Mouse (Mus musculus) liver, postnatal 0 days (tissue): ENCODE data around the gene Slc35d1. TPM values are rescaled to one million over a fixed set of nuclear protein-coding genes. Genes with fewer than 3 reads are reported as not detected.

Source experiments
- ATAC-seq: fragments of 200-750 bp; cut with Nextera tagmentation; 2 replicates; pipeline ENCODE4 v1.8.0; 2017; ENCODE audit warnings: mild to moderate bottlenecking, moderate library complexity
- DNase-seq: peaks from one replicate; pipeline ENCODE4 v3.0.0-alpha.2; 2016
- H3K27ac ChIP-seq: fragments of 300-500 bp; sonication (generic); 2 replicates; pipeline ENCODE4 v1.5.1; 2014; ENCODE audit warnings: antibody characterized with exemption, moderate library complexity, mild to moderate bottlenecking, low read depth
- H3K27me3 ChIP-seq: fragments of 300-500 bp; sonication (generic); 2 replicates; pipeline ENCODE4 v1.6.1; 2014; ENCODE audit warnings: low read length, control low read depth, mixed read lengths; ENCODE audit not compliant: insufficient read depth
- H3K36me3 ChIP-seq: fragments of 300-500 bp; sonication (generic); replicated peaks from 2 replicates; pipeline ENCODE4 v1.6.1; 2014; ENCODE audit warnings: mild to moderate bottlenecking, control low read depth, low read length, moderate library complexity, mixed read lengths; ENCODE audit not compliant: insufficient read depth
- H3K4me1 ChIP-seq: fragments of 300-500 bp; sonication (generic); 2 replicates; pipeline ENCODE4 v1.6.1; 2014; ENCODE audit warnings: antibody characterized with exemption, mild to moderate bottlenecking, control low read depth; ENCODE audit not compliant: insufficient read depth
- H3K4me2 ChIP-seq: fragments of 300-500 bp; sonication (generic); 2 replicates; pipeline ENCODE4 v1.6.1; 2014; ENCODE audit warnings: low read depth, mild to moderate bottlenecking, low read length, moderate library complexity, mixed read lengths
- H3K4me3 ChIP-seq: fragments of 300-500 bp; sonication (generic); 2 replicates; pipeline ENCODE4 v1.5.1; 2014; ENCODE audit warnings: low read depth, low read length
- H3K9ac ChIP-seq: fragments of 300-500 bp; sonication (generic); replicated peaks from 2 replicates; pipeline ENCODE4 v1.6.1; 2014; ENCODE audit warnings: mild to moderate bottlenecking, moderate library complexity
- H3K9me3 ChIP-seq: fragments of 300-500 bp; sonication (generic); 2 replicates; pipeline ENCODE4 v1.6.1; 2016; ENCODE audit warnings: mild to moderate bottlenecking, control low read depth, low read length, mixed read lengths
- CTCF ChIP-seq: sonication (generic); IDR thresholded peaks from 2 replicates; pipeline ENCODE4 v1.5.1; 2016; ENCODE audit warnings: antibody characterized with exemption, low read depth
- EP300 ChIP-seq: IDR thresholded peaks from 2 replicates; pipeline ENCODE4 v1.6.1; 2016; ENCODE audit warnings: antibody characterized with exemption, low read depth, mild to moderate bottlenecking
- WGBS: fragments of 180-500 bp; shearing (Covaris S2); extraction: QIAGEN DNeasy Blood & Tissue Kit; methylation state at CpG from one replicate; pipeline ENCODE4 v1.1.7; 2014; ENCODE audit not compliant: insufficient replicate concordance; 5-methylcytosine and 5-hydroxymethylcytosine counted together
- polyA plus RNA-seq: library from polyadenylated mRNA; unstranded; fragments of >200 nt; fragmentation: Nextera tagmentation; extraction: Ambion mirVana; gene quantifications from 2 replicates; pipeline ENCODE4 v1.2.1, GENCODE M21; 2015

Slc35d1 gene
- polyA plus RNA-seq, 1 experiment from 2014 or later: 10.0 TPM

DNA sequence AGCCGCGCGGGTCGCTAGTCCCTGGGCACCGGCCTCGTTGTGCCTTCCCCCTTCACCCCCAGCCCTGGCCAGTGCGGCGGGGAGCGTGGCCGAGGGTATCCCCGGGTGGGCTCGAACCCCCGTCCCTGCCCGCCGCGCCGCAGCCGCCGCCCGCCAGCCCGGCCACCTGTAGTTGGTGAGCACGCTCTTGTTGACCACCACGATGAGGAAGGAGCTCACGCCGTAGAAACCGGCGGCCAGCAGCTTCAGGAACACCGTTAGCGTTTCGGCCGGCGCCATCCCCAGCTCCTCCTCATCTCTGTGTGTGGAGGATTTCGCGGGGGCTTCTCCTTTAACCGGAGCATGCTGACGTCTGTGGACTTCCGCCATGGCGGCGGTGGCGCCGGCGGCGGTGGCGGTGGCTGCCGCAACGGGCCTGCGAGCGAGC, 453 bp downstream of the Slc35d1 start:
- no peak for TF ChIP-seq EP300
- TF ChIP-seq CTCF: no peak
- Histone ChIP-seq H3K4me2 (peak overlapping the region; percentile 87), H3K9ac (peak overlapping the region; percentile 98), H3K4me3 (peak overlapping the region; percentile 97), H3K27ac (peak overlapping the region; percentile 98), H3K9me3 (no peaks in the 10 kb centered on the region), H3K27me3 (no peaks in the 10 kb centered on the region), H3K4me1 (peaks cover 13% of the 10 kb centered on the region), H3K36me3 (0 out of 2 replicates have a peak, but pooled peaks cover 9% of the 10 kb centered on the region)
- ATAC-seq: peak; percentile 66
- DNase-seq: peak; percentile 70
- 1% methylated on average over 48 of the region's 48 CpGs for WGBS

DNA sequence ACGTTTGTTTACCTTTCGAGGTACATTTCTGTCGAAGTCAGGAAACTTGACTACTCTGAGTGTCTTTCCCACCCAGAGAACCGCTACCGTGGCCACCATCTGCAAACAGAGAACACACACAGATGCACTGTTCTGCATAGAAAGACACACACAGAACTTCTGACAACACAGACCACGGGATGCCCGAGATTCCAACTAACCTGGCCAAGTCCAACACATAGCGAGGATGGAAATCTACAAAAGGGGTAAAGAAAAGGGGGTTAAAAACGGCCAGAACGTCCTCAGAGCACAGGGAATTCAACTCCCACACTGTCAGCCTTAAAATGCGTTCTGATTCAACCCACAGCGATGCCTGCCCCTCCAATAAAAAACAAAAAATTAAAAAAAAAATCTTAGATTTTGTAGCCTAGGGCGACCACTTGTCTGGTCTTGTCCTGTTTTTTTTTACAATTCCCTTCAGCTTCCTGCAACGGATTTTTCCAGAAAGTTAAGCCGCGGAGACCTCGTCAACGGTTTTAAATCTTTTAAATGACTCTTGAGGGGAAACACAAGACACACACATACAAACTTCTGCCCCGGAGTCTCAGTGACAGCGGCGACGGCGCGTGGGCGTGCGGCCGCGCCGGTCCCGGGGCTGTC, 986 bp downstream of the Slc35d1 start:
- Histone ChIP-seq H3K36me3 (peaks cover 12% of the 10 kb centered on the region), H3K27me3 (no peaks in the 10 kb centered on the region), H3K9ac (peak overlapping the region; percentile 98), H3K4me3 (peak overlapping the region; percentile 97), H3K27ac (peak overlapping the region; percentile 98), H3K4me1 (peaks cover 13% of the 10 kb centered on the region), H3K9me3 (no peaks in the 10 kb centered on the region), H3K4me2 (peak overlapping the region; percentile 87)
- 7% methylated on average over 30 of the region's 30 CpGs for WGBS
- no peak for ATAC-seq
- DNase-seq: no peak
- TF ChIP-seq CTCF: no peak
- no peak for TF ChIP-seq EP300

DNA sequence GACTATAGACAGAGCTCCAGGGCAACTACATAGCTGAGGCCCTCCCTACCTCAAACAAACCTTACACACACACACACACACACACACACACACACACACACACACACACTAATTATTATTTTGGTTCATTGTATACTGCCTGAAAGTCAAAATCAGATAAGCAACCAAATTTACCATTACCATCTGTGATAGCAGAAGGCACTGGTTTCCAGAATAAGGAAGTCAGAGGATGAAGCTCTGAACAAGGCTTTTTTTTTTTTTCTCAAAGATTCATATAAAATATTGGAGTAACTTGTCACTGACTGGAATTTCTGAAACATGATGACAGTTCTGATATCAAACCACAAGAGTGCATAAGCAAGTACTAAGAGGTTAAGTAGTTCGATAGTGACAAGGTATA, 6.4 kb downstream of the Slc35d1 start:
- Histone ChIP-seq H3K36me3 (peaks cover 35% of the 10 kb centered on the region), H3K9ac (no peak overlapping the region), H3K4me3 (no peak overlapping the region), H3K4me2 (no peak overlapping the region), H3K9me3 (no peaks in the 10 kb centered on the region), H3K27ac (no peak overlapping the region), H3K27me3 (no peaks in the 10 kb centered on the region), H3K4me1 (peaks cover 3% of the 10 kb centered on the region)
- WGBS: 70% methylated on average over 1 of the region's 1 CpGs
- ATAC-seq (no peak), DNase-seq (no peak)
- TF ChIP-seq CTCF: no peak
- TF ChIP-seq EP300: no peak

DNA sequence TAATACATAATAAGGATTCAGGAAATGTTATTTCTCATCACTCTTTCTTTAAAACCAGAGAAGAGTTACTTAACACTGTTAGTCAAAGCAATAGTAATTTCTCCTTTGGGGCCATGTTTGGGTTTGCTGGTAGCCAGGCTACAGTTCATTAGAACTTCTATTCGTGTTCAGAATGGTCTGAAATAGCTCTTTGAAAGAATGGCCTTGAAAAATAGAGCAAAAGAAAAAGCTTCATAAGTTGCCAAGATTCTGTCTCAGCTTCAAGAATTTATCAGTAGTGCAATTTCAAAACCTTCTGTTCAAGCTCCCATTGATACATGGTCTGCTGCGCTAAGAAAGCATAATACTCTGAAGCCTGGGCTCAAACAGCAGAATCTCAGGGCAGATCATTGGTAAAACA, 11.3 kb downstream of the Slc35d1 start:
- Histone ChIP-seq H3K27ac (no peak overlapping the region), H3K36me3 (peaks cover 38% of the 10 kb centered on the region), H3K4me2 (no peak overlapping the region), H3K4me3 (no peak overlapping the region), H3K27me3 (no peaks in the 10 kb centered on the region), H3K9me3 (no peaks in the 10 kb centered on the region), H3K4me1 (no peaks in the 10 kb centered on the region), H3K9ac (no peak overlapping the region)
- no peak for DNase-seq
- WGBS: 83% methylated on average over 2 of the region's 2 CpGs
- ATAC-seq: no peak
- TF ChIP-seq CTCF: no peak
- no peak for TF ChIP-seq EP300

DNA sequence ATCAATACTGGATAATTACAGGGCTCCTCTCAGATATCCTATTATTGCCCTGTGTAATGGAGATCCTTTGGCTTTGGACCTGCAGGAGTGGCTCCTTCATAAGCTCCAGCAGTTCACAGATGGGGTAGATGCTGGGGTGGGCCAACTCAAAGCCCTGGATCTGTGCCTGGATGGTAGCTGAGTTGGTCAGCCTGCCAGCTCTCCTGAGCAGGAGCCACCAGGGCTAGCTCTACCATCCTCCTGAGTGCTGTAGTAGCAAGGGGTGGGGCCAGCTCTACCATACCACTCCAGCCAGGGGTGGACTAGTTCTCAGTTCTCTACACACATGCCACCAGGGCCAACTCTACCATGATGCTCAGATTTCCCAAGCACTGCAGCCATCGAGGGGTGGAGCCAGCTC, 14.9 kb downstream of the Slc35d1 start:
- no peak overlapping the region for H3K27ac ChIP-seq
- no peaks in the 10 kb centered on the region for H3K9me3 ChIP-seq
- no peak for DNase-seq
- 81% methylated on average over 1 of the region's 1 CpGs for WGBS
- no peak overlapping the region for H3K4me3 ChIP-seq
- H3K36me3 ChIP-seq: peaks cover 33% of the 10 kb centered on the region
- H3K4me1 ChIP-seq: no peaks in the 10 kb centered on the region
- no peak overlapping the region for H3K4me2 ChIP-seq
- no peak overlapping the region for H3K9ac ChIP-seq
- H3K27me3 ChIP-seq: no peaks in the 10 kb centered on the region
- TF ChIP-seq EP300 (no peak), CTCF (no peak)
- ATAC-seq: no peak

DNA sequence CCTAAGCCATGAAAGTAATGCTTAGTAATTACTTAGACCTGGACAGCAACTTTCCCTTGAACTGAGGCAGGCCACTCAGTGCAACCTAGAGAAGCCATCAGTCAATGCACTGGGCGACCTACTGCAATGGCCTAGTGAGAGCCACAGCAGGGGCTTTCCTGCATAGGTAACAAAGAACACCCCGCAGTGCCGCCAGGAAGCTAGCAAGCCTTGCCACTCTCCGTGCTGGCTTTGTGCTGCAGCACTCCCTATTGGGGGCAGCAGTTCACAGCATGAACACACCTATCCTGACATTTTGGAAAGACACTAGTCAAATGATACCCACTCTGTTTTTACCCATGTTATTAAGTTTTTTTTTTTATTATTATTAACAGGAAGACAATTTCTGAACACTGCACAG, 15.9 kb downstream of the Slc35d1 start:
- Histone ChIP-seq H3K4me3 (no peak overlapping the region), H3K27ac (no peak overlapping the region), H3K9me3 (no peaks in the 10 kb centered on the region), H3K36me3 (peaks cover 33% of the 10 kb centered on the region; the same call in 1 of the 2 replicates), H3K4me2 (no peak overlapping the region), H3K4me1 (no peaks in the 10 kb centered on the region), H3K27me3 (no peaks in the 10 kb centered on the region), H3K9ac (no peak overlapping the region)
- no peak for ATAC-seq
- no peak for DNase-seq
- TF ChIP-seq CTCF (no peak), EP300 (no peak)
- whole genome bisulfite sequencing: 58% methylated on average over 4 of the region's 4 CpGs
